Mouse (Mus musculus): ENCODE measurements around the gene BC024978. TPM values are rescaled to one million over a fixed set of nuclear protein-coding genes. Genes with fewer than 3 reads are reported as not detected.
"Not testable (repeated sequence)": the region's sequence is repeated elsewhere in the genome, so short reads cannot be mapped to it uniquely, and the experiment has no call there.

Gene BC024978
- polyA plus RNA-seq, 1 experiment from 2014 or later, result 3.9 TPM

DNA sequence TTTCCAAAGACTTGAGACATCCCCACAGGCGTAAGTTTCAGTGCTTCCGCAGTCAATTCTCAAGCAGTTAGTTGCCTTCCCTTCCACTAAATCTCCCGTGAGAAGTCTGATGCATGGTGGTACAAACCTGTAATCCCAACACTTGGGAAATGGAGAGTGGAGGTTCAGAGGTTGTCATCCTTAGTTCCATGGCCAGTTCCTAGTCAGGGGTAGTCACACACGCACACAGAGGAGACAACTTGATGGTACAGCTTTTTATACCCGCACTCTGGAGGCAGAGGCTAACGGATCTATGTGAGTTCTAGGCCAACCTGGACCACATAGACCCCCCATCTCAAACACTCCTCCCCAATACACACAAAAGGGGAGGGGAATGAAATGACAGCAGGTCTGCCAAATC, 33.3 kb downstream of the BC024978 start:
- 15% methylated on average over 6 of the region's 6 CpGs for WGBS

DNA sequence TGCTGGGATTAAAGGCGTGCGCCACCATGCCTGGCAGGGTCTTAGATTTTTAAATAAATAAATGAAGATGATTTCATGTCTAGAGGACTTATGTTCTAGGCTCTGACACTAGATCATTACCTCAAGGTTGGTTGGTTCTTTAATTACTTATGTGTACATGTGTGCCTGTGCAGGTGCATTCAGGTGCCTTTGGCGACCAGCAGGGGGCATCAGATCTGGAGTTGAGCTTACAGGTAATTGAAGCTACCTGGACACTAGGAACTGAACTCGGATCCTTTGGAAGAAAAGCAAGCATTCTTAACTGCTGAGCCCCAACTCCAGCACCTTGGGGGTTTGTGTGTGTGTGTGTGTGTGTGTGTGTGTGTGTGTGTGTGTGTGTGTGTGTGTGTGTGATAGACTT, 35.2 kb downstream of the BC024978 start:
- Histone ChIP-seq H3K36me3 (no peaks in the 10 kb centered on the region), H3K9ac (replicated peaks) (no peak overlapping the region), H3K9me3 (no peaks in the 10 kb centered on the region), H3K4me2 (replicated peaks) (no peak overlapping the region), H3K4me3 (no peak overlapping the region), H3K27ac (replicated peaks) (no peak overlapping the region), H3K27me3 (no peaks in the 10 kb centered on the region), H3K4me1 (peaks cover 41% of the 10 kb centered on the region)
- WGBS, result 73% methylated on average over 4 of the region's 4 CpGs
- ATAC-seq (ENCODE audit: low FRiP score, low read depth), result no peak

More for the DNA sequence above, 33.3 kb downstream of the BC024978 start:
- H3K4me1 ChIP-seq, result peaks cover 56% of the 10 kb centered on the region
- peak overlapping the region; percentile 72 for H3K4me3 ChIP-seq
- peak overlapping the region; percentile 91 for H3K4me2 ChIP-seq (replicated peaks)
- no peaks in the 10 kb centered on the region for H3K27me3 ChIP-seq
- H3K9me3 ChIP-seq, result no peaks in the 10 kb centered on the region
- no peaks in the 10 kb centered on the region for H3K36me3 ChIP-seq
- ATAC-seq (ENCODE audit: low FRiP score, low read depth), result no peak
- peak overlapping the region; percentile 81 for H3K27ac ChIP-seq (replicated peaks)
- peak overlapping the region; percentile 85 for H3K9ac ChIP-seq (replicated peaks)

DNA sequence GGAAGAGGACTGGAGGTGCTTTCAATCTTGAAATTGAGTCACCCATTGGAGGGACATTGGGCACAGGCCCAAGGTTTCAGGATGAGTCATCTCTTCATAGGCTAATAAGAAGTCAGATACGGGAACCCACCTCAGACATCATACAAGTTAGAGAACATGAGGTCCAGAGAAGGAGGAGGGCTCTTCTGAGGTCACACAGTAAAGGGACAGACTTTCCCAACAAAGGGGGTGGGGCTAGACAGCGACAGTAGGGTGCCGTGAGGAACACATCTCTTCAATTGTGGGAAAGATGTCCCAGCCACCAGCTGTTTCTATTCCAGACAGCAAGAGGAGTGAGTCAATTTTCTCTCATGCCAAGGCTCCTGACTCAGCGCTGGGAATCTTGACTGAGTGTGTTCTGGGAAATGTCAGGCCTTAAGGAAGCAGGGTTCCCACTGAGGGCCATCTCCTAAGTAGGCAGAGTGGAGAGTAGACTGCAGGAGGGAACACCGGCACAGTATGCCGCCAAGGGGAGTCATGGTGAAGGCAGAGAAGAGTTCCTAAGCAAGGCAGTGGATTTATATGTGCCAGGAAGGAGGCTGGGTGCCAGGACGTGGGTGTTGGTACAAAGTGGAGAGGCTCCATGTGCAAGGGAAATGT, 36.2 kb downstream of the BC024978 start:
- peak overlapping the region; percentile 85 for H3K27ac ChIP-seq (replicated peaks)
- ATAC-seq (ENCODE audit: low FRiP score, low read depth), result no peak
- no peaks in the 10 kb centered on the region for H3K9me3 ChIP-seq
- WGBS, result 77% methylated on average over 7 of the region's 7 CpGs
- H3K9ac ChIP-seq (replicated peaks), result no peak overlapping the region
- H3K4me2 ChIP-seq (replicated peaks), result no peak overlapping the region
- H3K4me3 ChIP-seq, result no peak overlapping the region
- no peaks in the 10 kb centered on the region for H3K36me3 ChIP-seq
- no peaks in the 10 kb centered on the region for H3K27me3 ChIP-seq
- peaks cover 31% of the 10 kb centered on the region for H3K4me1 ChIP-seq

DNA sequence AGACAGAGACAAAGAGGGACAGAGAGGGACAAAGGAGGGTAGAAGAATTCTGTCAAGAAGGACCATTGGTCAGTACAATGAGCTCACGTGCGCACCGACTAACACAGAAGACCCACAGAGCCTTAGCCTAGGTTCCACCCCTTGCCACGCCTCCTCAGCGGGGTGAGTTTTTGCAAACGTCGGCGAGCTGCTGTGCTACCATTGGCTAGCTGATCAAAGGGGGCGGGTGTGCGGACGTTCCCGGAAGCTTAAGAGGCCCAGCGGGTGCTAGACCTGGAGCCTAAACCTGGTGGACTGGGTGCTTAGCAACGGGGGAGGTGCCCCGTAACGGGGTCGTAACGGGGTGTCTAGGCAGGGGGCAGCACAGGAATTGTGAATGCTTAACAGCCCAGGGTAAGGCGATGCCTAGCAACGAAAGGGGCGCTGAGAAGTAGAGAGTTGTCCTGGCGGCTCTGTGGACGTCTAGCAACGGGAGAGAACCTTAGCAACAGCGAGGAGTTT, 37.2 kb downstream of the BC024978 start, which contains the start of gene Coq8b:
Gene Coq8b (plus strand): TSS at position 243 of the 501 bp plus-strand sequence.
- no peaks in the 10 kb centered on the region for H3K9me3 ChIP-seq

DNA sequence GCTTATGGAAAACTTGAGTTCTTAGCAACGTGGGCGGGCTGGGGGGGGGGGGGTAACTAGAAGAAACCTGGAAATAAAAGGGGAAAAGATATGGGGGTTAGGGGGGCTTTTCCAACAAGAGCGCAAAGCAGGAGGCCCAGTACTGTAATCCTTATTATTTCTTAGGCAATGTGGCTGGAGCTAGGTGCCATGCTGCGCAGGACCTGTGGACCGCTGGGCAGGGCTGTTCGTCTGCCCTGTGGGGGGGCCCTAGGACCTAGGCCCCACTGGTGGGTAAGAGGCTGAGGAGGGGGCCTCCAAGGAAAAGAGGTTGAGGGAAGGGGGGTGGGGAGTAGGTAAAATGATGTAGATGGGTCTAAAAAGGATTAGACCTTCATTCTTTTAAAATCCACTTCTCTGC, 37.7 kb downstream of the BC024978 start:
- WGBS, result 0% methylated on average over 6 of the region's 6 CpGs
- H3K36me3 ChIP-seq, result 0 out of 2 replicates have a peak, but pooled peaks cover 3% of the 10 kb centered on the region
- peak overlapping the region; percentile 50 for H3K4me3 ChIP-seq
- peak overlapping the region; percentile 85 for H3K27ac ChIP-seq (replicated peaks)
- peak; percentile 27; the same call in 1 of the 2 replicates for ATAC-seq (ENCODE audit: low FRiP score, low read depth)
- no peaks in the 10 kb centered on the region for H3K9me3 ChIP-seq
- H3K4me2 ChIP-seq (replicated peaks), result peak overlapping the region; percentile 73
- peaks cover 21% of the 10 kb centered on the region for H3K4me1 ChIP-seq
- peak overlapping the region; percentile 59 for H3K9ac ChIP-seq (replicated peaks)
- H3K27me3 ChIP-seq, result no peaks in the 10 kb centered on the region

More for the DNA sequence above, 37.2 kb downstream of the BC024978 start, which contains the start of gene Coq8b:
- Histone ChIP-seq H3K27ac (replicated peaks) (peak within 1 kb of the TSS; percentile 85), H3K4me1 (peaks cover 21% of the 10 kb centered on the region), H3K36me3 (0 out of 2 replicates have a peak, but pooled peaks cover 3% of the 10 kb centered on the region), H3K4me2 (replicated peaks) (peak within 1 kb of the TSS; percentile 73), H3K4me3 (peak within 1 kb of the TSS; percentile 50), H3K27me3 (no peaks in the 10 kb centered on the region), H3K9ac (replicated peaks) (peak within 1 kb of the TSS; percentile 59)
- ATAC-seq (ENCODE audit: low FRiP score, low read depth), result peak; percentile 93
- under 1% methylated on average over 25 of the region's 25 CpGs for WGBS

DNA sequence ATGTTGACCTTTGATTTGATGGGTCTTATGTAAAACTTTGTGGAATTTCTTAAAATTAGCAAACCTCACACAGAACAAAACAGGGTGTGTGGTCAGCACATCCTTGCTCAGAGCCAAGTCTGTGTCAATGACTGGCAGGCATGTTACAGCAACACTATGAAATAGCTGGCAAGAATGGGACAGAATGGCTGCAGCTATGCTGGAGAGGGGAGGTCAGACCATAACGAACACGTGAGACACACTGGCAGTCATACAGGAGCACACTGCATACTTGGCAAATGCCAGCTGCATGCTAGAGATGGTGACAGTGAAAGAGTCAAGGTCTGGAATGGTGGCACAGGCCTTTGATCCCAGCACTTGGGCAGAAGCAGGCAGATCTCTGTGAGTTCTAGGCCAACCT, 40.1 kb downstream of the BC024978 start:
- Histone ChIP-seq H3K4me2 (replicated peaks) (no peak overlapping the region), H3K27me3 (no peaks in the 10 kb centered on the region), H3K27ac (replicated peaks) (no peak overlapping the region), H3K36me3 (peaks cover 16% of the 10 kb centered on the region; the same call in 1 of the 2 replicates), H3K4me1 (peaks cover 14% of the 10 kb centered on the region), H3K9ac (replicated peaks) (no peak overlapping the region), H3K4me3 (no peak overlapping the region), H3K9me3 (no peaks in the 10 kb centered on the region)
- no peak for ATAC-seq (ENCODE audit: low FRiP score, low read depth)
- 94% methylated on average over 2 of the region's 2 CpGs for WGBS

DNA sequence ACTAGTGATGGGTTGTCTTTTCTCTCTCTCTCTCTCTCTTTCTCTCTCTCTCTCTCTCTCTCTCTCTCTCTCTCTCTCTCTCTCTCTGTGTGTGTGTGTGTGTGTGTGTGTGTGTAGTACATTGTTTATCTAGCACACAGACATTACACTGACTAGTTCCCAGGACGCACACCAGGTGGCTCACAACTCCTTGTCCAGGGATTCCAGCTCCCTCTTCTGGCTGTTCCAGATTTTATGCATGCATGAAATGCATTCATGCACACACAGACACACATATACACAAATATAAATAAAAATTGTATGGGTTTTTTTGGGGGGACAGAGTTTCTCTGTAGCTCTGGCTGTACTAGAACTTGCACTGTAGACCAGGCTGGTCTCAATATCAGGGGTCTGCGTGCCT, 41.9 kb downstream of the BC024978 start:
- 94% methylated on average over 2 of the region's 2 CpGs for WGBS
- no peak overlapping the region for H3K9ac ChIP-seq (replicated peaks)

DNA sequence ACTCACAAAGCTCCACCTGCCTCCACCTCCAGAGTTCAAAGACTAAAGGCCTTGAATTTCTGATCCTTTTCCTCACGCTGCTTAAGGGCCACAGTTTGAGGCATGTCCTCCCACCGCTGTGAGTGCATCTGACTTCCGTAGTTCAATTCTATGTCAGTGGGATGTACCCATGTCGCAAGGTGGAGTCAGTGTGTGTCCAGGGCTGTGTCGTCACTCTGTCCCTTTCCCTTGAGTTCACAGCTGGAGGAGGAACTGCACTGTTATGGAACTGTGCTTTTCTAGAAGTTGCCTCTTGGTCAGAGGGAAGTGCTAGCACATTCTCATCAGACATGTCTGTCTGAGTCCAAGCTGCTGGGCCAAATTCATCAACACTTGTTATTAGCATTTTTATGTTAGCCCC, 43.0 kb downstream of the BC024978 start:
- Histone ChIP-seq H3K9ac (replicated peaks) (no peak overlapping the region), H3K27me3 (no peaks in the 10 kb centered on the region), H3K27ac (replicated peaks) (no peak overlapping the region), H3K4me3 (no peak overlapping the region), H3K36me3 (peaks cover 40% of the 10 kb centered on the region), H3K4me1 (peaks cover 7% of the 10 kb centered on the region), H3K4me2 (replicated peaks) (no peak overlapping the region), H3K9me3 (no peaks in the 10 kb centered on the region)
- ATAC-seq (ENCODE audit: low FRiP score, low read depth), result no peak
- 89% methylated on average over 5 of the region's 5 CpGs for WGBS

More for the DNA sequence above, 41.9 kb downstream of the BC024978 start:
- ATAC-seq (ENCODE audit: low FRiP score, low read depth), result no peak
- peaks cover 13% of the 10 kb centered on the region for H3K4me1 ChIP-seq
- H3K27ac ChIP-seq (replicated peaks), result no peak overlapping the region
- no peak overlapping the region for H3K4me3 ChIP-seq
- no peak overlapping the region for H3K4me2 ChIP-seq (replicated peaks)
- peaks cover 31% of the 10 kb centered on the region for H3K36me3 ChIP-seq
- no peaks in the 10 kb centered on the region for H3K9me3 ChIP-seq
- H3K27me3 ChIP-seq, result no peaks in the 10 kb centered on the region

DNA sequence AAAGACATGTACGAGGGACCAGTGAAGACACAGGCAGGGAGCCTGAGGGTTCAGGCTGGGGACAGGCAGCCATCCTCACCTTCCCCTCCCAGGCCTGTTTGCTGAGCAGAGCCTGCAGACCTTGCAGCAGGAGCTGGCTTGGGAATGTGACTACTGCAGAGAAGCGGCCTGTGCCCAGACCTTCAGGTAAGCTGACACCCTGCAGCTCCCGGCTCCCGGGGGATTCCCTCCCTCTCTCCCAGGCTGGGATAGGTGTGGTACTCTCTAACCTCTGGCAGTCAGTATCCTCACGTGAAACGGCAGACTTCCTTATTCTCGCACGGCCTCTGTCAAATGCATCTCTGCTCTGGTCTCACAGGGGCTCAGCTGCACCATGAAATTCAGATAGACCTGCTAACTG, 47.6 kb downstream of the BC024978 start:
- no peaks in the 10 kb centered on the region for H3K4me1 ChIP-seq
- H3K9me3 ChIP-seq, result no peaks in the 10 kb centered on the region
- H3K36me3 ChIP-seq, result peaks cover 56% of the 10 kb centered on the region
- no peak for ATAC-seq (ENCODE audit: low FRiP score, low read depth)
- H3K4me2 ChIP-seq (replicated peaks), result no peak overlapping the region
- H3K9ac ChIP-seq (replicated peaks), result no peak overlapping the region
- H3K4me3 ChIP-seq, result no peak overlapping the region
- no peaks in the 10 kb centered on the region for H3K27me3 ChIP-seq
- 74% methylated on average over 8 of the region's 8 CpGs for WGBS
- no peak overlapping the region for H3K27ac ChIP-seq (replicated peaks)

DNA sequence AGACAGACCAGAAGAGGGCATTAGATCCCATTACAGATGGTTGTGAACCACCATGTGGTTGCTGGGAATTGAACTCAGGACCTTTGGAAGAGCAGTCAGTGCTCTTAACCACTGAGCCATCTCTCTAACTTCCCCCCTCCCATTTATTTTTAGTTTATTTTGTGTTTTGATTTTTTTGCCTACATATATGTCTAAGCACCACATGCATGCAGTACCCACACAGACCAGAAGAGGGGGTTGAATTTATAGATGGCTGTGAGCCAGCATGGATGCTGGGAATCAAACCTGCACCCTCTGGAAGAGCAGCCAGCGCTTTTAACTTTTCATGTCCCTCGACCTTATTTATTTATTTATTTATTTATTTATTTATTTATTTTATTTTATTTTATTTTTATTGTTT, 48.5 kb downstream of the BC024978 start:
- H3K9ac ChIP-seq (replicated peaks); H3K4me1 ChIP-seq; H3K27me3 ChIP-seq; H3K4me3 ChIP-seq; H3K9me3 ChIP-seq; ATAC-seq (ENCODE audit: low FRiP score, low read depth); H3K27ac ChIP-seq (replicated peaks); H3K4me2 ChIP-seq (replicated peaks): not testable (repeated sequence)
- H3K36me3 ChIP-seq, result peaks cover 56% of the 10 kb centered on the region
- 83% methylated on average over 2 of the region's 2 CpGs for WGBS

DNA sequence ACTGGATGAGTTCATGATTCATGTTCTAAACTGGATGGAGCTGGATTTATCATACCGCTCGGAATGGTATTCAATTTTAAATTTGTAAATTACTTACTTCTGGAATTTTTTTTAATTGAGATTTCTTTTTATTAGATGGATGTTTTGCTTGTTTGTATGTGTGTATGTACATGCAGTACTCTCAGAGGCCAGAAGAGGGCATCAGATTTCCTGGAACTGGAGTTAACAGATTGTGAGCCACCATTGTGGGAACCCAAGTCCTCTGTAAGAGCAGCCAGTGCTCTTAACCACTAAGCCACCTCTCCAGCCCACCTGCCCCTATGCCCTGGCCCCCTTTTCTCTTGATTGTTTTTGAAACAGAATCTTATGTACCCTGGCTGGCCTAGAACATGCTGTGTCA, 53.6 kb downstream of the BC024978 start:
- no peak for ATAC-seq (ENCODE audit: low FRiP score, low read depth)
- Histone ChIP-seq H3K9ac (replicated peaks) (no peak overlapping the region), H3K27me3 (no peaks in the 10 kb centered on the region), H3K4me2 (replicated peaks) (no peak overlapping the region), H3K27ac (replicated peaks) (no peak overlapping the region), H3K4me3 (no peak overlapping the region), H3K36me3 (peaks cover 33% of the 10 kb centered on the region), H3K9me3 (no peaks in the 10 kb centered on the region), H3K4me1 (no peaks in the 10 kb centered on the region)
- WGBS, result 85% methylated on average over 2 of the region's 2 CpGs

DNA sequence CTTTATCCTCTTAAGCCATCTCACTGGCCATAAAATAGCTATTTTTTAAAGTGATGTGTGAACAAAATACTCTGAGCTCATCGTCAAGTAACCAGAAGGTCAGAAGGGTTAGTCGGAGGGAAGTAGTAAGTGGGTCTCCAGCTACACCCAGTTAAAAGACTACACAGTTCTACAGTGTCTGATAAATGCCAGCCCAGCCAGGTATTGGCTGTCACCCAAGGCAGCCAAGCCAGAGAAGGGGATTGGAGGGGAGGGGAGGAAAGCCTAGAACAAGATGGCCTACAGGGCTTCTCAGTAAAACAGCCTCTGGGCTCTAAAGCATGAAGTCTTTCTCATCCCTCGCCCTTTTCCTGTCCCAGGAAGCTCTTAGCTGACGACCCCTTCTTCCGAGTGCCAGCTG, 54.3 kb downstream of the BC024978 start:
- no peak overlapping the region for H3K4me2 ChIP-seq (replicated peaks)
- no peak for ATAC-seq (ENCODE audit: low FRiP score, low read depth)
- no peak overlapping the region for H3K27ac ChIP-seq (replicated peaks)
- no peaks in the 10 kb centered on the region for H3K9me3 ChIP-seq
- 91% methylated on average over 5 of the region's 5 CpGs for WGBS
- H3K27me3 ChIP-seq, result no peaks in the 10 kb centered on the region
- no peak overlapping the region for H3K9ac ChIP-seq (replicated peaks)
- H3K36me3 ChIP-seq, result peaks cover 33% of the 10 kb centered on the region
- H3K4me3 ChIP-seq, result no peak overlapping the region
- H3K4me1 ChIP-seq, result no peaks in the 10 kb centered on the region
